Mouse (Mus musculus) cerebellum, adult 9-10 months (tissue): Measurements from ENCODE around the gene Ptafr.
"Not testable (repeated sequence)": the region's sequence is repeated elsewhere in the genome, so short reads cannot be mapped to it uniquely, and the experiment has no call there.

Experiments
- DNase-seq: peaks from one replicate; pipeline ENCODE4 v3.0.0; 2022

Ptafr gene

GRCm38 (mm10) chr4:132563965-132564364 is at the start of gene Ptafr:
Gene Ptafr (plus strand): TSS chr4:132564067.
- no peak for DNase-seq

DNA sequence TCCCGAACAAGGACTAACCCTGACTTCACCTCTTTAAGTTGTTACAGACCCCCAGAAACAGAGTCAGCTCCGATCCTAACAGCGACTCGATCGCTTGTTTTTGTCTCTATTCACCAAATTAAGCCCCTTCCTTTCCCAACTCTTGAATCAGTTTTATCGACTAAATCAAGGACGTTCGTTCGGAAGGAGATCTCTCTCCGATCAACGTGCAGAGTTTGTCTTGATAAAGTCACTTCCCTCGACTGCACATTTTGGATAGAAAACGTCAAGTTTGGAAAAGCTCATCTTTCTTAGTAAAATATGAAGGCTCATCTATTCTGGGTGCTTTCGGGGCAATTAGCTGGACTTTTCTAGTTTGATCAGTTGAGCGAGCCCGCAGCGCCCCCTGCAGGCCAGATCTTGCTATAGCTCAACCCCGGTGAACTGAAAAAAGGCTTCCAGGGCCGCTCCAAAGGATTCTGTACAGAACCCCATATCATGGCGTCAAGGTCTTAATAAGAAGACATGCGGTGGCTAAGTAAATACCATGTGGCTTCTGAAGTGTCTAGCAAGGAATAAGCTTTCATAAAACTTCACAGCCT is 49.2 kb upstream of the Ptafr start:
- peak; percentile 84 for DNase-seq

- DNase-seq: peak; percentile 93
These were observed 48.3 kb upstream of the Ptafr start for GRCm38 (mm10) chr4:132515369-132516155.

DNA sequence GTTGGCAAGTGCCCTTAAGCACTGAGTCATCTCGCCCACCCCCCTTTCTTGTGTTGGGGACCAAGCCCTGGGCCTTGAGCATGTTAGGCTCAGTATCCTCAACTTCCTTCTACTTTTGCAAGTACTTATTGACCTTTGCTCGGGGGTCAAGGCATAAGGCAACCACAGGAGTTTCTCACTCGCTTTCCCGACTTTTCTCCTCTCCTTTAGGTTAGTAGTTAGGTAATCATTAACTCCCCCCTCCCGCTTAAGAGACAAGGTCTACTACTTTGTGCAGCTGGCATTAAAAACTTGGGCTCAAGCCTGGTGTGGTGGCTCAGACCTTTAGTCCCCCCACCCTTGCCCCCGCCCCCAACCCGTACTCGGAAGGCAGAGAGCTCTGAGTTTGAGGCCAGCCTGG is 45.8 kb upstream of the Ptafr start:
- no peak for DNase-seq

DNA sequence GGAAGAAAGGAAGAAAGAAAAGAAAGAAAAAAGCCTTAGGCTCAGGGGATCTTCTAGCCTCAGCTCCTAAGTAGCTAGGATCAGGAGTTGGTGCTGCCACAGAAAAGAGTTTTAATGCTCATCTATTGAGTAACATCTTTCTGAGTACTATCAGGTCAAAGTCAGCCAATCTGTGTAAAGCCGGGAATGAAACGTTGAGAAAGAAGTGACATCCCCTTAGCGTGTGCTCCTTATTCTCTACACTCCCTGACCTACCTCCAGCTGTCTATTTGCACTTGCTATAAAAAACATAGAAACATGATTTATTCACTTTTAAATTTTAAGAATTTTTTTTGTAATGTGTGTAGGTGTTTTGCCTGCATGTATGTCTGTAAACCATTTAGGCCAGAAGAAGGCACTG is 44.7 kb upstream of the Ptafr start:
- no peak for DNase-seq

- no peak for DNase-seq
These were observed 39.5 kb upstream of the Ptafr start for GRCm38 (mm10) chr4:132524321-132524741.

- no peak for DNase-seq
These were observed 39.1 kb upstream of the Ptafr start for GRCm38 (mm10) chr4:132524808-132525207.

DNA sequence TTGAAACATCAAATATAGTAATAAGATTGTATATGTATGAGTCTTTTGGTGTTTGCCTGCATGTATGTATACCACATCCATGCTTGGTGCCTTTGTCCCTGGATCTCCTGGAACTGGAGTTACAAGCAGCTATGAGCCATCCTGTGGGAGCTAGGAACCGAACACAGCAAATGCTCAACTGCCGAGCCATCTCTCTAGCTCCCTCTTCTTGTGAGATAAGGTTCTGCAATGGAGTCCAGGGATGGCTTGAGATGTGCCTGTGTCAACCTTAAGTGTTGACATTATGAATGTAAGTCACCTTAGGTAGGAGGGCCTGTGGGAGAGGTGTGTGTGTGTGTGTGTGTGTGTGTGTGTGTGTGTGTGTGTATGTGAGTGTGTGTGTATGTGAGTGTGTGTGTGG is 37.2 kb upstream of the Ptafr start:
- no peak for DNase-seq

- no peak for DNase-seq
These were observed 35.8 kb upstream of the Ptafr start for GRCm38 (mm10) chr4:132527917-132528522.

DNA sequence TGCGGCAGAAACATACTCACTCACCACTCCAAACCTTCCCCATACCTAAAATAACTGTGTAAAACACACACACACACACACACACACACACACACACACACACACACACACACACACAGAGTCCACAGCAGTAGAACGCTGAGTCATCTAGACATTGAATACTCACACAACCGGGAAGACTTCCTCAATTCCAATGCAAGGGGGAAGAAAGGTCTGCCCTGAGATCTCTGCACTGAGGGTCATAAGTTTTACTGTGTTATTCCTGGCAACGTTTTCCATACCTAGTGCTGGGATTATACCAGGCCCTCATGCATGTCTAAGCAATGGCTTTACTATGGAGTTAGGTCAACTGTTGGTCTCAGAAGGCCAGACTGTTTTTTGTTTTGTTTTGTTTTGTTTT is 34.5 kb upstream of the Ptafr start:
- no peak for DNase-seq

GRCm38 (mm10) chr4:132530033-132530804 is 33.6 kb upstream of the Ptafr start:
- no peak for DNase-seq

- peak; percentile 52 for DNase-seq
These were observed 31.4 kb upstream of the Ptafr start for GRCm38 (mm10) chr4:132532496-132532895.

DNA sequence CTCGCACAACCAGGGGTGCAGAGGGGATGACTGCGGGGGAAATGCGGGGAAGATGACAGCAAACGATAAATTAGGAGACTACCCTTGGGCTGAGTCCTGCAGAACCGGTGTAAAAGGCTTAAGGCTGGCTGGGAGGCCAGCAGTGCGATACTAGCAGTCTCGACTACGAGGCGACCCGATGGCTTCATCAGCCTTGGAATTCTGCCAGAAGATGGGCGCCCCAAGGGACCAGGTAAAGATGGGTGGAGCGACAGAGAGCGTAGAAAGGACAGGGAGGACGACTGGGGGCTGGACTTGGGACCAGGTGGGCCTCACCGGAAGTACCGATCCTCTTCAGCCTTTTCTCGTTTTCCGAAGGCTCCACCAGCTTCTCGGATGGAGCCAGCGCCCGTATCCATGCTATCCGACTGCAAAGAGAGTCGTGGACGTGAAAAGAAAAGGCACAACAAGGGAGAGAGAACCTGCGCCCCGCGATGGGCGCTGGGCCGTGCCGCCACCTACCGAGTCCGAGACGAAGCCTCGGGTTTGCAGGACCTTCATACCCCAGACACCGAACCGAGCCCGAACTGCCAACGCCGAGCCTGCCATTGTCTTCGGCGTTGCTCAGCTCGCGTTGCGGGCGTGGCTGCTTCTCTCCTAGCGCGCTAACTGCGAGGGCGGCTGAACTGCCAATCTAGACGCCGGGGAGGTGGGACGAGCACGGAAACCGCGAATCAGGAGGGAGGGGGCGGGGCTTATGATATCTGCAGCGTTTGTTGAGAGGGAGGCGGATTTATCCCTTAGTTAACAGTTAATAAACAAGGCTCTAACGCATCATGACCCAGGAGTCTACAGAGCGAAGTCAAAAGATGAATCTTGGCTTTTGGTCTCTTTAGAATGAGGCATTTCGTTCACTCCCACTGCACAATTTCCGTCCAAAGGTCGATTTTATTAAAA is 30.6 kb upstream of the Ptafr start, which contains the start of gene Atpif1:
Gene Atpif1, minus strand, starts transcription at position 679 of the 936 bp plus-strand sequence.
- DNase-seq: peak; percentile 89

- DNase-seq: peak; percentile 93
These were observed 28.3 kb upstream of the Ptafr start, which contains the start of gene Dnajc8 for GRCm38 (mm10) chr4:132535406-132536121. Gene Dnajc8 (plus strand): TSS chr4:132535550.

- DNase-seq: no peak
These were observed 24.4 kb upstream of the Ptafr start for GRCm38 (mm10) chr4:132539481-132539880.

DNA sequence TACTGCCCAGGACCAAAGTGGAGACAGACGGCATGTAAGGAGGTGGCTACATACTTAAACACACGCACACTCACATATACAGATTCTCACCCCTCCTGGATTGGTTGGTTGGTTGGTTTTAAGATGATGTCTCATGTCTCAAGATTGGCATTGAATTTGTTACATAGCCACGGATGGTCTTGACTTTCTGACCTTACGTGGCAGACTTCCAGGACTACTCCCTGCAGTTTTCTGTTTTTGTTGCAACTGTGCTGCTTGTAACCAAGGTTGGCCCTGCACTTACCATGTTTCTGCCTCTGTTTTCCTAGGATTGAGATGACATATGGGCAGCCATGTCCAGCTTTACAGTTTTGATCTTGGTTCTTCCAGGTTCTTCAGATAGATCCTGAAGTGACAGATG is 22.5 kb upstream of the Ptafr start:
- no peak for DNase-seq

DNA sequence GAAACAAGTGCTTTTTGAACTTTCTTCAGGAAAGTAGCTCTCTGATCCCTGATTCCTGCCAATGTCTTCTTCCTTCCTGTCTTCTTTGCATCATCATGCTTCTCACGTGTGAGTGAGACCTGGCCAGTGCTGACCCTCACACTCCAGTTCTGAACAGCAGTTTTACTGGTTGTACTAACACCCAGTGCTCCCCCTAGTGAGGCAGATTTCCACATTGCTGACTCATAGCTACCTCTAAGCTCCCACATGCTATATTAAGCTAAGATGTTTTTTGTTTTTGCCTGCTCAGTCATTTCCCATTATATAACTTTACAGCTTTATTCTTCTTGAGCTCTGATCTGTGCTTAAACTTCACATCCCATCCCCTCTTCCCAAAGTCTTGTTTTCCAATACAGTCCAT is 21.1 kb upstream of the Ptafr start:
- no peak for DNase-seq

GRCm38 (mm10) chr4:132545851-132546250 is 18.0 kb upstream of the Ptafr start:
- DNase-seq: peak; percentile 73

- no peak for DNase-seq
These were observed 9.6 kb upstream of the Ptafr start for GRCm38 (mm10) chr4:132554221-132554620.

- DNase-seq: no peak
These were observed 9.2 kb upstream of the Ptafr start for GRCm38 (mm10) chr4:132554653-132555052.

GRCm38 (mm10) chr4:132555550-132555949 is 8.3 kb upstream of the Ptafr start:
- DNase-seq: not testable (repeated sequence)
